Mouse (Mus musculus) lung, postnatal 25 days (tissue): ENCODE results near the gene Sycp2l.

Experiments used
- DNase-seq: peaks from one replicate; pipeline ENCODE4 v3.0.0; 2022; ENCODE audit warnings: low spot score

The Sycp2l gene

DNA sequence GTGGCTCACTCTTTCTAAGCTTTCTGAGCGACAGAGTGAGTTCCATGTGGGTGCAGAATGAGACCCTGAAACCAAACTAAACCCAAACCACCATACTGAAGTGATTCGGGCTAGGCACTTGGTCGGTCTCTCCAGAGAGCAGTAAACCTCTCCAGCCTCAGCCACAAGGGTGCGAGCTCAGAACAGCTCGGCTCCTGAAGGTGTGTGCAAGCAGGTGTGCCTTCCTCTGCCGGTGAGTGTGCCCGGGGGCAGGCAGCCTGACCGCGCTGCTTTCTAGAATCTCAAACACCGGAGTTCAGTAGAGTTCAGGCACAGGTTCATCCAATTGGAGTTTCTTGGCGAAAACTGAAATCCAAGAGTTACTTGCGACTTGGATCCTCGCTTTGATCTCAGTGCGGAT lies at the start of gene Sycp2l:
TSS of gene Sycp2l (plus strand) at position 368 of the 400 bp plus-strand sequence.
- no peak for DNase-seq

- DNase-seq, result no peak
These were observed 46.5 kb upstream of the Sycp2l start for GRCm38 (mm10) chr13:41067618-41068017.

GRCm38 (mm10) chr13:41071617-41072016 lies 42.5 kb upstream of the Sycp2l start:
- no peak for DNase-seq

- no peak for DNase-seq
These were observed 40.3 kb upstream of the Sycp2l start for GRCm38 (mm10) chr13:41073819-41074218.

GRCm38 (mm10) chr13:41077921-41078320 lies 36.2 kb upstream of the Sycp2l start:
- no peak for DNase-seq

- DNase-seq, result no peak
These were observed 35.3 kb upstream of the Sycp2l start for GRCm38 (mm10) chr13:41078690-41079420.

- DNase-seq, result peak; percentile 69
These were observed 34.7 kb upstream of the Sycp2l start, which contains the start of gene Mak for GRCm38 (mm10) chr13:41079421-41079780. Gene Mak (minus strand): TSS chr13:41079706.

DNA sequence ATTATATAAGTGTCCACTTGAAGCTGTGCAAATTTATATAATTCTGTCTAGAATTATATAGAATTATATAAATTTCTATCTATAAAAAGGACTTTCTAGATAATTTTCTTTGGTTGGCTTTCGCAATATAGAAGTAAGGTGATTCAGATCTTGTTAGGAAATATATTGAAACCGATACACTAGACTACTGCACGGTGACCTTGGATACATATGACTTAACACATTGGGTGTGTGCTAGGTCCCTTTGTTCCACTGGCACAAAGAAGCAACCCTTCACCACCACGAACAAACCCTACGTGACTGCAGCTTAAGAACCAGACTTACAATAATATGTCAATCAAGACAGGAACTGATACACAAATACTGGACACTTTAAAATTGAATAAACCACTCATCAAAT lies 34.2 kb upstream of the Sycp2l start:
- no peak for DNase-seq

- DNase-seq, result no peak
These were observed 33.4 kb upstream of the Sycp2l start for GRCm38 (mm10) chr13:41080700-41081099.

DNA sequence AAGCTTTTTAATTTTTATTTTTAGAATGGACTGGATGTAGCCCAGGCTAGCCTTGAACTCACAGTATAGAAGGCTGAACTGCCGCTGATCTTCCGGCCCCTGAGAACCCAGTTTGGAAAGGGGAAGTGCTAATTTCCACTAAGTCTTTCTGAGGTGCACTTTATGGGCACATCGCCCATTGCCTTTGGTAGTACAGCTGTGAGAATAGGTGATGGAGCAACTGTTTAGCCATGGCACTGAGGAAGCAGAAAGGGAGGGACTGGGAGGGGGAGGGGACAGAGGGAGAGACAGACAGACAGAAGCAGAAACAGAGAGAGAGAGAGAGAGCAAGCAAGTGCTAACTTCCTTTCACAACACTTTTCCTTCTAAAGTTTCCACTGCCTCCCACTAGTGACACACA lies 29.6 kb upstream of the Sycp2l start:
- DNase-seq, result no peak

DNA sequence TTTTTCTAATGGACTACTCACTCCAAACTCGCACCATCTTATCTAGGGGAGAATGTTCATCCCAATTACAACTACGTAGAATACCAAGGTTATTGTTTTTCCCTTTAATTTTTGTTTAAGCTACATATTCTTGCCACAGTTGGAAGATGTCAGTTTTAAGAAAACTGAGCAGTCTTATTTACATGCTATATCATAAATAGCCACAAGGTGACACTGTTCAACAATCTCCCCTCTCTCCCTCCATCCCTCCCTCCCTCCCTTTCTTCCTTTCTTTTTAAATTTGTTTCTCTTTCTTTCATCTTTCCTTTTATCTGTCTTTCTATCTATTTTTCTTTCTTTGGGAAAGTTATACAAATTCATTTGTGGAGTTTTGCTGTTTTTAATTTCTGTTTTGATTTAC lies 29.0 kb upstream of the Sycp2l start:
- no peak for DNase-seq

GRCm38 (mm10) chr13:41088746-41089145 lies 25.4 kb upstream of the Sycp2l start:
- no peak for DNase-seq

GRCm38 (mm10) chr13:41091271-41091670 lies 22.8 kb upstream of the Sycp2l start:
- no peak for DNase-seq

- no peak for DNase-seq
These were observed 19.9 kb upstream of the Sycp2l start for GRCm38 (mm10) chr13:41094160-41094559.

GRCm38 (mm10) chr13:41097324-41098058 lies 16.6 kb upstream of the Sycp2l start:
- DNase-seq, result peak; percentile 50

GRCm38 (mm10) chr13:41098325-41098724 lies 15.8 kb upstream of the Sycp2l start:
- no peak for DNase-seq

- no peak for DNase-seq
These were observed 14.1 kb upstream of the Sycp2l start for GRCm38 (mm10) chr13:41100031-41100430.

- DNase-seq, result no peak
These were observed 10.1 kb upstream of the Sycp2l start for GRCm38 (mm10) chr13:41103841-41104525.

DNA sequence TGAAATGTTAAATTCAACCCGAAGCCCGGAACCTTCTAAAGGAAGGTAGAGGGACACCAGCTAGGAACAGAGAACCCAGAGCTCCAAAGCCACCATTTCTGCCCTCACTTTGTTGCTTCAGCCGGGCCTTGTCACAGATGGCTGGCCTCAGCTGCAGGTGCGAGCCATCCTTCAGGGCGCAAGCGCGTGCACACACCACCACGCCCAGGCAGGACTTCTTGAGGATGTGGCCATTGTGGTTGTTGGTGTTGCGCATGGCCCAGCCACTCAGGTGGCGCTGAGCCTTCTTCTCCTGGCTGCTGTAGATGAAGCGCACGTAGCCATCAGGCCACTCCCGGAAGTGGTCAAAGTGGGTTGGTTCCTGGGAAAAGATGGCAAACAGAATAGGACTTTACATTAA lies 8.6 kb upstream of the Sycp2l start:
- DNase-seq, result no peak

DNA sequence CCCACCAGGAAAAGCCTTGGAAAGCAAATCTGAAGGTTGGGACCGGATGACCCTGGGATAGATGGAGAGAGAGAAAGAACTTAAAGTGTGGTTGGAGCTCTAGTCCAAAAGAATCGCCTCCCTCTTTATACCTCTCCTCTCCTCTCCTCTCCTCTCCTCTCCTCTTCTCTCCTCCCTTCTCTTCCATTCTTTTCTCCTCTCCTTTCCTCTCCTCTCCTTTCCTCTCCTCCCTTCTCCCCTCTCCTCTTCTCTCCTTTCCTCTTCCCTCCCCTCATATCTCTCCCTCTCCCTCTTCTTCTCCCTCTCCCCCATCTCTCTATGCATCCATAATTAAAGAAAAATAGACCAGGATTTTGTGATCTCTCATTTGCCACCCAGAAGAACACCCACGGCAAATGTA lies 3.2 kb upstream of the Sycp2l start, which contains the start of gene Gcm2:
TSS of gene Gcm2 (minus strand) at position 101 of the 400 bp plus-strand sequence.
- no peak for DNase-seq

GRCm38 (mm10) chr13:41119152-41119945 lies 5.2 kb downstream of the Sycp2l start:
- no peak for DNase-seq

- no peak for DNase-seq
These were observed 9.6 kb downstream of the Sycp2l start for GRCm38 (mm10) chr13:41123666-41124225.
